Mouse (Mus musculus): ENCODE measurements around the gene Gcdh.

The Gcdh gene

DNA sequence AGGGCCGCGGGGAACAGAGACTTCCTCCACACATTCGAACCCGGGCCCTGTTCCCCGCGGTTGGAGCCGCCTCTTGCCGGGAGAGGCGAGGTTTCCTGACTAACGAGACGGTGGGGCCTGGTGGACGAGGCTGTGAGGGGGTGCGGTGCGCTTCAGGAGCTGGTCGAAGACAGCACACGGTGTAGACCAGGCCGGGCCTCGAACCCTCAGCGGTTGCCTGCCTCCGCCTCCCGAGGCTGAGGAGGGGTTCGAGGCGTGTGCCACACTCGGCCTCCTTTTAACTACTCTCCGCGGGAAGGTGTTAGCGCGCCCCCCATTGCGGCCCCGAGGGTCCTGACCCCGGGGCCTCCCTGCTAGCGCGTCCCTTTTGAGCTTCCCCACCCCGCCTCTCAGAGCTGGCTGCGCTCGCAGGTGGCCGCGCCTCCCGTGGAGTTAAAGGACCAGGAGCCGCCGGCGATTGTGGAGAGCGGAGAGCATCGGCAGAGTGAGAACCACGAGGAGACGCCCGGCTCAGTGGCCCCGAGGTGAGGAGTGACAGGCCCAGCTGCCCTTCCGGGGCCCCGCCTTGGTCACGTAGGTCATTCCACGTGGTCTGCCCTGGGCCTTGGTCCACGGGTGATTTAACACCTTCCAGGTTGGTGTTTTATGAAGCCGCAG is 21.3 kb downstream of the Gcdh start:
- in situ Hi-C loops (cut with MseI, MboI), result no loop called here

DNA sequence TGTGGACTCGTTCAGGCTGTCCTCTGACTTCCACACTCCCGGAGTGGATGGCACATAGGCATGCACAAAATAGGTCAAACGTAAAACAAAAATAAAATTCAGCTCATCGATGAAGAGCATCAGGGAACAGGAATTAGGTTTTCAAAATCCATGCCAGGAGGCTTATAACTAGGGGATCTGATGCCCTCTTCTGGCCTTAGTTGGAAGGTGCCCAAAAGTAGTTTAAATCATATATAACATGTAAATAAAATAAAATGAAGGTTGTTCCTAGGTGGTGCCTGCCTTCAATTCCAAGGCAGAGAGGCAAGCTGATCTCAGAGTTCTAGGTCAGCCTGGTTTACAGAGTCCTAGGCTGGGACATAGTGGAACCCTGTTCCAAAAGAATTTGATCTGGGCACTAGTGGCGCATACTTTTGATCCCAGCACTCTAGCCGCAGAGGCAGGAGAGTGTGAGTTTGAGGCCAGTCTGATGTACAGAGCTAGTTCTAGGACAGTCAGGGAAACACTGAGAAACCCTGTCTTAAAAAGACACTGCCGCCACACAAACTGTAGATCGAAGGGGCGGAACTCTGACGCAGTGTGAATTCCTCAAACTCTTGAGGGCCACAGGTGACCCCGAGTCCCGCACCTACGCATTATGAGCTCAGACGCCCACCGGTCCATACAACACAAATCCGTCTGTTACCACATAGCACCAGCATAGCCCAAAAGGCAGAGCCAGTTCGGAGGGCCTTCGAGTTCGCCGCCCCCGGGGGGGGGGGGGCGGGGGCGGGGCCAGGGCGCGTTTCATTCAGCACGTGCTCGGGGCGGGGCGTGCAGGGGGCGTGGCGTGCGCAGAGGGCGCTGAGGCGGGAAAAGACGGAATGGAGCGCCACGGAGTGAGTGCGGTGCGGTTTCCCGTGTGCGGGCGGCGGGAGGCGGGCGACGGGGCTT is 22.1 kb downstream of the Gcdh start, which contains the start of gene Syce2:
Syce2 (plus strand) TSS at position 736 of the 933 bp plus-strand sequence.
- in situ Hi-C loops (cut with MseI, MboI), result no loop called here

DNA sequence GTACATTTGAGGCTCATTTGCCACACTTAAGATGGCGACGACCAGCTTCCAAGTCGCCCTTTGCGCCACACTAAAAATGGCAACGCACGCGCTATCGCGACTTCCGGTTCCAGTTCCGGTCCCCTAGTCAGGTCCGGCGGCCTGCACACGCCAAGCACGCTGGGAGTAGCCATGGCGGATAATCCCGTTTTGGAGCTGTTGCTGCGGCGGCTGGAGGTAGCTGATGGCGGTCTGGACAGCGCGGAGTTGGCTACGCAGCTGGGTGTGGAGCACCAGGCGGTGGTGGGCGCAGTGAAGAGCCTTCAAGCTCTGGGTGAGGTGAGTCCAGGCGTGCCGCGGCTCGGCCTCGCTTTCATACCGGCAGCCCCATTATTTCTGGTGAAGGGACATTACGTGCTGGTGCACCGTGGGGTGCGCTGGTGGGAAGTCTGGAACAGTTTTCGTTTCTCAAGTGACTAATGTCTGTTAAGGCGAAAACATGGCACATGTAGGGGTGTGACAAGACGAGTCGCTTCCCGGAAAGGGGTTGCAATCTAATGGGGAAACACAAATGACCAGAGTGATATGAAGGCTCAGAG is 36.8 kb downstream of the Gcdh start, which contains the start of gene Farsa:
Farsa (plus strand) TSS at position 126 of the 578 bp plus-strand sequence.
- in situ Hi-C loops (cut with MseI, MboI), result no loop called here

DNA sequence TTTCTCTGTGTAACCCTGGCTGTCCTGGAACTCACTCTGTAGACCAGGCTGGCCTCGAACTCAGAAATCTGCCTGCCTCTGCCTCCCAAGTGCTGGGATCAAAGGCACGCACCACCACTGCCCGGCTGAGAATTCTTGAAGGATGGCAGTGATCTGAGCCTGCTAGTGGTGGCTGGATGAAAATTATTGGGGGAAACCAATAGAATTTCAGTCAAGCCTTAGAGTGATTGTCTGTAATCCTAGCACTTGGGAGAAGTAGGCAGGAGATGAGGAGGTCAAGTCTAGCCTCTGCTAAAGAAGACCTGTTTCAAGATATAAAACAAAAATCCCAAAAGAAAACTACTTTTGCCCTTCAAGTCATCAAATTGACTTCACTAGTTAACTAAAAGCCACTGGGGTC is 37.3 kb downstream of the Gcdh start:
- in situ Hi-C loops (cut with MseI, MboI), result no loop called here

DNA sequence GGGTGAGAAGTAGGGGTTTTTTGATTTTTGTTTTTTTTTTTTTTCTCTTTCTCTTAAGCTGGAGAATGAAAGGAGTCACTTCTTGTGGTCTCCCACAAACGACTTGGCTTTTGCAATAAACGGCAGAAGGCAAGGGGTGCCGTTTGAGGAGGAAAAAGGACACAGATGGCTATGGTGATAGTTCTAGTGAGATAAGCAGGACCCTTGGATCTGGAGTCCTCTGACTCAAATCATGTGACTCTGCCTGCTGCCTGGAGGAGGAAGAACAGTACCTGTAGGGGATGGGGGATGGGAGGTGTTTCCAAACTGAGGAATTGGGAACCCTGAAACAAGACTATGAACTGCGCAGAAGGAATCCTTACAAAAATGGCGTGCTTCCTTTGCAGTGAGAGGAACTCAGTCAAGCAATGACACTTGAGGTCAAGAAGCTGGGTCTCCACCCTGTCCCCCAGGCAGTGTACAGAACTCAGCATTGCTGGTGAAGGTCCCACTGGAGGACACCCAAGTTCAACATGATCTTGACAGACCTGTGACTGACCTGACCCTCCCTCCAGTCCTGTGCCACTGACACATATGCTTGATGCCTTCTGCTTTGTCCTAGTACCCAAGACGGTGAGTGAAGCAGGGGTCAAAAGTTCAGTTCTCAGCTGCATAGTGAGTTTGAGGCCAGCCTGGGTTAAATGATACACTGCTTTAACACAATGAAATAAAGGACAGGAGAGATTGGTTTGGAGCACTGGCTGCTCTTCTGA is 45.9 kb downstream of the Gcdh start:
- in situ Hi-C loops (cut with MseI, MboI), result no loop called here

DNA sequence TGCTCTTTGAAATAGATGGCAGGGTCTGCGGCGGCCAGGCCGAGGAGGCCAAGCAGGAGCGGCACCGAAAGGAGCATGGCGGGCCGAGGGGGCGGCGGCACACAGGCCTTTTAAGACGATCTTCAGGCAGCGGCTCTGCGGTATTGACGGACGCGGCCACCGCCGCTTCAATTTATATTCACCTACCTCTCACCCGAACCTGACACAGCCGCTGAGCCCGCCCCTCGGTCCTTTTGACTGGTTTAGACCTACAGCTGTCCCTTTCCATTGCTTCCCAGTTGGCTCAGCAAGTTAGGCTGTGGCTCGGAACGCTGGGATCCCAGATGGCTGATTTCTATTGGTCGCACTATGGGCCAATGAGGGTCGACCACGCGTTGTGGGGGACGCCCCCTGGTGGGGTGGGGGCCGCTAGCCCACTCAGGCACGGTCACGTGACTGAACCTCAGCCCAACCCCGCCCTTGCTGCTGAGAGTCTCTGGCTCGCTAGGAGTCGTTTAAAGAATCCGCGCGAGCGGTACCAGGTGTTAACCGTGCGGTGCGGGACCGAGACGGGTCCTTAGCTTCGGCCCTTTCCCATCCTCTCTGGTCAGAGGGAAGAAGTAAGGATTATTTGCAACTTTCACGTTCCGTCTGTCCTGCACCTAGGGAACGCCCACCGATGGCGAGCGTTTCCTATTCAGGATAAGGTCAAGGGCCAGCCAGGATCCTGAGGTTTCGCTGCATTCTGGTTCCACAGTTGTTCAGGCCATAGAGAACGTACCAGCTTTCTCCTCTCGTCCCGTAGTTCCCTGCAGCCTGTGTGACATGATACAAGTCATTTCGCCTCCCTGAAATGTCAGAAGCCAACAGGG is 46.8 kb downstream of the Gcdh start, which contains the start of gene Calr:
Calr (minus strand) TSS at position 213 of the 851 bp plus-strand sequence.
- in situ Hi-C loops (cut with MseI, MboI), result no loop called here

DNA sequence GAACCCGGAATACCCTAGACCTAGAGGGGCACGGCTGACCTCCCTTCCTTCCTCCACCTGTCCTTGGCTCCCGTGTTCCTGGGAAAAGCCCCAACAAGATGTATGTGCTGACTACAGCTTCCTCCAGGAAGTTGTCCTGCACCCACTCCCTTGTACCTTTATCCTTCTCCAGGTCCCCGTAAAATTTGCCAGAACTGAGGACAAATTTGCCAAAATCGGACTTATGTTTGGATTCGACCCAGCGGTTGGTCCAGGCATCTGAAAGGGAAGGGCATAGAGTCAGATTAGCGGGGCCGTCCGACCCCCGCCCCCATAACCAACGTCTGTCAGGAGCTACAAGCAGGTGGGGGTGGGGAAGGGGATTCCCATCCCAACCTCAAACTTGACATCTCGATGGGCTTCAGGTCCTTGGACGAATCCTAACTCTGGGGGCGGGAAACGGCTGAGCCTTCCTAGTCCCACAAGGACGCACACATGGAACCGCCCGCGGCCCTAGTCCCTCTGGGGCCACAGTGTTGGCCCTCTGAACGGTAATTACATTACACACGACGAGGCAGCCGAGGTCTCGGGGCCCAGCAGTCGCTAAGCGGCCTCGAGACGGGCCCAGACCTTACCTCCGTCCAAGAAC is 47.5 kb downstream of the Gcdh start:
- in situ Hi-C loops (cut with MseI, MboI), result no loop called here

DNA sequence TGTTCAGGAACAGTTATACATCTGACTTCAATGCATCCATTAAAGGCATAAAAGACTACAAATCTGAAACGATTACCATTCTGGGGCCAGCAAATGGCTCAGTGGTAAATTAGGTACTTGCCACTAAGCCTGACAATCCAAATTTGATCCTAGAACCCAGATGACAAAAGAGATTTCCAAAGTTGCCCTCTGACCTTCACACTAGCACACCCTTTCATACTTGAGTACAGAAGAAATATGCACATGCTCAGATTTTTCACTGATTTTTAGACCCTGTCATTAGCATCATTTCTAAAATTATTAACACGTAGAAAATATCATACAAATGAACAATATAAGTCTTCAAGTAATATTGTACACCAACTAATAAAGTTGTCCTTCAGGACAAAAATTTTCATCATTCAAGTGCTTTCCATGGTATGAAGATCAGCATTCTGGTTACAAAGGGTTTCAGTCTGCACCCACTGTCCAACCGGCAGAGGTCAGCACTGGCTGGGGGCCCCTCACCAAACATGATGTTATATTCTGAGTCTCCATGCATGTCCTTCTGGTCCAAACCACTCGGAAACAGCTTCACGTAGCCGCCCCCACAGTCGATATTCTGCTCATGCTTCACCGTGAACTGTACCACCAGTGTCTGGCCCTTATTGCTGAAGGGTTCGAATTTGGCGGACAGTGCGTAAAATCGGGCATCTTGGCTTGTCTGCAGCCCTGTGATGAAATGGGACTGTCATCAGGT is 48.2 kb downstream of the Gcdh start:
- in situ Hi-C loops (cut with MseI, MboI), result no loop called here

DNA sequence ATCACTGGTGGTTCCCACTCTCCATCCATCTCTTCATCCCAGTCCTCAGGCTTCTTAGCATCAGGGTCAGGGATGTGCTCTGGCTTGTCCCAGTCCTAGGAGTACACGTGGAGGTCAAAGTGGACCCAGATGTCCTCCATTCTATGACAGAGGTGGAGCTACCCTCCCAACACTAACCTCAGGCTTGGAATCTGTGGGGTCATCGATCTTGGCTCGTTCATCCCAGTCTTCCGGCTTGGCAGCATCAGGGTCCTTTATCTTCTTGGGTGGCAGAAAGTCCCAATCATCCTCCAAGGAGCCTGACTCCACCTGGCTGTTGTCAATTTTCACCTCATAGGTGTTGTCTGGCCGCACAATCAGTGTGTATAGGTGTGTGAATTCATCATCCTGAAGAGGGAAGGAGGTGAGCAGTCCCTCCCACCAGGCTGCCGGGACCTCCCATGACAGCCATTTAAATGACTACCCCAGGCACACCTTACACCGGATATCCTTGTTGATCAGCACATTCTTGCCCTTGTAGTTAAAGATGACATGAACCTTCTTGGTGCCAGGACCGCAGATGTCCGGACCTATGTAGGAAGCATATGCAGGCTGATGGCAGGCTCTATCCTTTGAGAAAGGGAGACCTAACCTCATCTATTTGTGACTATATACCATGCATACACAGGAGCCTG is 49.2 kb downstream of the Gcdh start:
- in situ Hi-C loops (cut with MseI, MboI), result no loop called here

DNA sequence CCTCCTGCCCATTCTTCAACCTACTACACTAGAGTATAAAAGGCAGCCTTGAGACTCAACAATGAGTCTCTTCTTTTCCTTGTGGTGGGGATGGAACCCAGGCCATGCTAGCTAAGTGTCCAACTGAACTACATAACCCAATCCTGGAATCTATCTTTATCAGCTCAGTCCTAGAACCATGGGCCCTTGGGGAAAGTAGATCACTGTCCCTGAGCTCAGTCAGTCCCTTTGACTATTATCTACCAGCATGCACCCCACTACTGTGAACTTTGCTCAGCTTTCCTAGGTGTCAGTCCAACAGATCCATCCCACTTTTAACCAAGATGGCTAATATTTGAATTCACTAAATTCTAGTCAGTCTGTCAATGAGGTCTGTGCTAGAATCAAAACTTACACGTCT is 52.2 kb downstream of the Gcdh start:
- in situ Hi-C loops (cut with MseI, MboI), result no loop called here

DNA sequence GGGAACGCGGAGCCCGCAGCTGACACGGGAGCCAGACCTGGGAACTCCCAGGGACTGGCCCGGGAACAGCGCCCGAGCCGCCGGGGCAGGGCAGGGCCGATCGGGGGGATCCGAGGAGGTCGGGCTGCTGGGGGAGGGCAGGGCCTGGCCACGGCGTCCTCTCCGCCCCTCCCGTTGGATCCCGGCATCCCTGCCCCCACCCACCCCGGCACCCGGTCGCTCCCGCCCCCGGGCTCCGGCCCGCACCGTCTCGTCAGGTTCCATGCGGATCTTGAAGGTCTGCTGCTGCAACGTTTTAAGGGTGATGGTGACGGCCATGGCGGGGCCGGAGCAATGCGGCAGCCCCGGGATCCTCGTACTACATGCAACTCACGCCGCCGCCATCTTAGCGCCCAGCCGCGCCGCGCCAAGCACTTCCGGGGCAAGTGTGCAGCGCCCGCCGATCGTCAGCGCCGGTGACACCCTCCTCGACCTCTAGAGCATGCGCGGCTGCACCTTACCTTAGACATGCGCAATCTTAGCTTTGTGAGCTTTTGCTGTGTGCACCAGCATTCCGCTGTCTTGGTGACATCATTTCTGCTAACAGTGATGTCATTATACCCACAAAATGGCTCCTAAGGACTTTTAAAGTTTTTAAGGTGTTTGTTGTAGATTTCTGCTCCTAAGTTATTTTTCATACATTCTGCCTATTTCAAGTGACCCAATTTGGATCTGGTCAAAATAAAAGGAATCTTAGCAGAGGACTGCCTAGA is 53.3 kb downstream of the Gcdh start, which contains the start of gene Rad23a:
Rad23a (minus strand) TSS at position 418 of the 752 bp plus-strand sequence.
- in situ Hi-C loops (cut with MseI, MboI), result no loop called here

DNA sequence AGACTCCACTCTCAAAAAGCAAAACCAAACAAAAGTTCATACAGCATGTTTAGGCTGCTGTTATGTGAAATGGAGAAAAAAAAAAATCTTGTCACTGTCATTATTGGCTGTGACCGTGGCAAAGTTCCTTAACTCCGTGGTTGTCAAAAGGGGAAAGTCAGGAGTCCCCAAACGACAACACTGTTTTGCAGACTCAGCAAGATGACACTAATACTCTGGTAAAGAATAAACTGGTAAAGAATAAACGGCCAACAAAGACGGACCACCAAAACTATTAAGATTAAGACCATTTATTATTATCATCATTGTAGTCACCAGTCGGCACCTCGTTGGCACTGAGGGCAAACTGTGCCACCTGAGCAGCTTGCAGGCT is 53.9 kb downstream of the Gcdh start:
- in situ Hi-C loops (cut with MseI, MboI), result no loop called here

DNA sequence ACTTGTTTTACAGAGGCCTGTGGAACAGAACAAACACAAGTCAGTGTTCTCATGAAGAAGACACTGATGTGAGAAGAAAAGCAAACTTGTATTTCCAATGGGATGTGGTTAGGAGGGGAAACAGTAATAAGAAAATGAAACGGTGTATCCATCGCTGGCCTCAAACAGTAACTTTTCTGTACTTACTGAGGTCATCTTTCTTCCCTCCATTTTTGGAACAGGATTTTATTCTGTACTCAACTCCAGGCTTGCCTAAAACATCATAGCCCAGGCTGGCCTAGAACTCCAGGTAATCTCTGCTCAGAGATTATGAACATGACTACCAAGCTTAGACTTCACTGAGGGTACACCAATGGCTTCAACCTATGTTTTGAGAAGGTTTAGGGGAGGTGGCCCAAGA is 54.3 kb downstream of the Gcdh start:
- in situ Hi-C loops (cut with MseI, MboI), result no loop called here

DNA sequence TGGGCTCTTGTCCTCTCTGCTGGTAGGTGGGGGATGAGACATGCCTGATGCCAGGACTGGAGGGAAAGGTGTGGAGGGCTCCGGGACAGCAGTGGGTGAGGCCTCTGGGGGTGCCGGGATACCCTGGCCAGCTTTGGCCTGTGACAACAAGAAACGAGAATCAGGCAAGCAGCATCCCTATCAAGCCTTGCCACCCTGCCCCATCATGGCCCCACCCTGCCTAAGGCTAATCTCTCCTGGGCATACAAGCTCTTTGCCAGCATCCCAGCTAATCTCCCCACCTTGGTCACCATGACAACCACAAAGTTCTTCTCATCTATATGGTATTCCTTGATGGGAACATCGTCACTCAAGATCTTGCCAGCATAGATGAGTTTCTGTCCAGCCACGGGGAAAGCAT is 55.2 kb downstream of the Gcdh start:
- in situ Hi-C loops (cut with MseI, MboI), result no loop called here

DNA sequence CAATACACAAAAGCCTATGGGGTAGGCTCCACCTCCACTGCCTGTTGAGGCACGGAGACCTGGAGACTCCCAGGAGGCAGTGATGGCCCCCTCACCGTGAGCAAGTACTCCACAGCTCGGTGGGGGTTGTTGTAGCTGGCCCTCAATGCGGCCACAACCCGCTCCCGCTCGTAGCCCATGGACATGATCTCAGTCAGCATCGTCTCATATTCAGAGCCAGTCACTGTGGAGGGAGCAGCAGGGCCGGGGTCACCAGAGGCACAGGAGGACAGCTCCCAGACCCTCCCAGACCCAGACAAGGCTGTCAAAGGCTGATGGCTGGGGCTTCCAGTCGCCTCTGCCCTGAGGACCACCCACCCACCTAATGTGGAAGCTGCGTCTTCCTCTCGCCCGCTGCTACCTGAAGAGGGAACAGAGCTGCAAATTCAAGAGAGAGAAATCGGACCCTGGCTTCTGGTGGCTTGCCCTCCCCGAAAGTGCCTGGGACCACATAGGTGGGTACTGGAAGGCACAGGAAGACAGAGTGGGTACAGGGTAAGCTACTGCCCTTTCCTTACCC is 55.7 kb downstream of the Gcdh start:
- in situ Hi-C loops (cut with MseI, MboI), result no loop called here

DNA sequence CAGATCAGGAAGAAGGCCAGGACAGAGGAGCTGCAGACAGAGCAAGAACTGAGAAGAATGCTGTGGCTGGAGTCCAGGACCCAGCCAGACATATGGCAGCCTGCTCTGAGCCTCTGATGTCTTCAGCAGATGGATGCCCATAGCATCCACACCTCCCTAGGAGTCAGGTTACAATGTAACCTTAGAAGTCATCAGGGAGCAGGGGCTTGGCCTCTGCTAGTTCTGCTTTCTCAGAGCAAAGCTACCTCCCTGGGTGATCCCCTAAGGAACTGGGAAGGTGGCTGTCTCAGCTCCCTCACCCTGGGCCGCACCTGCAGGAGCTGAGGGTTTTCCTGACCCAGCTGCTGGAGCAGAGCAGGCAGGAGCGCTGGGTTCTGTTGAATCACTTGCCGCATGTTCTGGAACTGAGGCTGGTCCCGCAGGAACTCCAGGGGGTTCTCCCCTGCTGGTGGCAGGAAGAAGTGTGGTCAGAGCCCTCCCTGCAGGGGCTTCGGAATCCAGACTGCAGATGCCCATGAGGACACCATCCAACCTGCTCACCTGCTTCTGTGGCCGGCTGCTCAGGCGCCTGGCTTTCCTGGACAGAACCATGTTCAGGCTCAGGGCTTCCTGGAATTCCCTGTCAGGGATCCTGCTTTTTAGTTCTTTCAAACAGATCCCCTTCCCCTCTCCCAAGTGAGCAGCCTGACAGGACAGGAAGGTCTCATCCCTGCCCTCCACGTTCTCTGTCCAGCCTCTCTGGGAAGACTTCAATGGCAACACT is 56.4 kb downstream of the Gcdh start:
- in situ Hi-C loops (cut with MseI, MboI), result no loop called here
